Mouse (Mus musculus) liver, adult 2 months (tissue): ENCODE measurements around the gene Gm12184. TPM values are rescaled to one million over a fixed set of nuclear protein-coding genes. Genes with fewer than 3 reads are reported as not detected.
A peak's percentile ranks its signal among the peaks of the same experiment; 100 is the strongest.

Source experiments
- DNase-seq: peaks from one replicate; pipeline ENCODE4 v3.0.0-alpha.2; 2011; ENCODE audit warnings: low read depth, low spot score; ENCODE audit errors: extremely low read depth
- H3K27ac ChIP-seq: fragments of 200-500 bp; replicated peaks from 2 replicates; pipeline ENCODE4 v1.5.1; 2012; ENCODE audit warnings: low read depth, mild to moderate bottlenecking, control low read depth, inconsistent platforms, low read length; ENCODE audit not compliant: insufficient read depth
- H3K27me3 ChIP-seq: fragments of 200-500 bp; 2 replicates; pipeline ENCODE4 v1.6.1; 2012; ENCODE audit warnings: mild to moderate bottlenecking, moderate library complexity, low read length, inconsistent platforms; ENCODE audit not compliant: control insufficient read depth, insufficient read depth
- H3K36me3 ChIP-seq: fragments of 200-500 bp; 2 replicates; pipeline ENCODE4 v1.6.1; 2012; ENCODE audit warnings: low read length, inconsistent platforms; ENCODE audit not compliant: control insufficient read depth, insufficient read depth
- H3K4me1 ChIP-seq: fragments of 200-500 bp; 2 replicates; pipeline ENCODE4 v1.6.1; 2011; ENCODE audit warnings: low read length; ENCODE audit not compliant: control insufficient read depth, insufficient read depth
- H3K4me3 ChIP-seq: fragments of 200-500 bp; 2 replicates; pipeline ENCODE4 v1.5.1; 2011; ENCODE audit warnings: low read depth, mild to moderate bottlenecking, control low read depth, low read length, moderate library complexity; ENCODE audit not compliant: insufficient read depth
- H3K79me2 ChIP-seq: fragments of 200-500 bp; 2 replicates; pipeline ENCODE4 v1.6.1; 2012; ENCODE audit warnings: inconsistent platforms, mild to moderate bottlenecking, low read length, moderate library complexity; ENCODE audit not compliant: control insufficient read depth, insufficient read depth
- H3K9ac ChIP-seq: fragments of 200-500 bp; 2 replicates; pipeline ENCODE4 v1.6.1; 2012; ENCODE audit warnings: low read depth, mild to moderate bottlenecking, control low read depth, inconsistent platforms, low read length
- CTCF ChIP-seq: fragments of 200-500 bp; IDR thresholded peaks from 2 replicates; pipeline ENCODE4 v1.5.1; 2011; ENCODE audit warnings: low read depth, low read length, control low read depth
- POLR2A ChIP-seq: fragments of 200-500 bp; IDR thresholded peaks from 2 replicates; pipeline ENCODE4 v1.6.1; 2011; ENCODE audit warnings: low read length, control low read depth; ENCODE audit not compliant: insufficient read depth; ENCODE audit errors: extremely low read depth
- WGBS: fragments of 180-500 bp; shearing (Covaris S2); methylation state at CpG from one replicate; pipeline ENCODE4 v1.1.7; 2018; 5-methylcytosine and 5-hydroxymethylcytosine counted together
- polyA plus RNA-seq: library from polyadenylated mRNA; depleted of rRNA; stranded (reverse); fragments of >200 nt; gene quantifications from 2 replicates; pipeline ENCODE4 v1.2.3, GENCODE M21; 2012
- total RNA-seq: library from RNA; depleted of rRNA; stranded (reverse); fragments of >200 nt; gene quantifications from 2 replicates; pipeline ENCODE4 v1.2.3, GENCODE M21; 2014

Gm12184 gene
- total and polyA plus RNA-seq, 2 experiments = 1.5 to 5.5 TPM

- Histone ChIP-seq H3K4me1 (peaks cover 4% of the 10 kb centered on the region), H3K4me3 (no peak overlapping the region), H3K9ac (0 out of 2 replicates have a peak overlapping the region, but pooled peaks have one; percentile 8), H3K36me3 (peaks cover 2% of the 10 kb centered on the region; the same call in 1 of the 2 replicates), H3K79me2 (no peaks in the 10 kb centered on the region), H3K27me3 (no peaks in the 10 kb centered on the region), H3K27ac (no peak overlapping the region)
- peak; percentile 37 for DNase-seq
- WGBS = 44% methylated on average over 6 of the region's 6 CpGs
- no peak for TF ChIP-seq POLR2A
- TF ChIP-seq CTCF = no peak
Observed at GRCm38 (mm10) chr11:48844309-48844708, 17.9 kb upstream of the Gm12184 start.

- H3K27ac ChIP-seq = no peak overlapping the region
Observed at GRCm38 (mm10) chr11:48843202-48843601, 16.7 kb upstream of the Gm12184 start.

GRCm38 (mm10) chr11:48842378-48842792 is 15.9 kb upstream of the Gm12184 start:
- Histone ChIP-seq H3K79me2 (no peaks in the 10 kb centered on the region), H3K27ac (no peak overlapping the region), H3K27me3 (no peaks in the 10 kb centered on the region), H3K4me3 (no peak overlapping the region), H3K4me1 (peaks cover 11% of the 10 kb centered on the region), H3K9ac (no peak overlapping the region), H3K36me3 (no peaks in the 10 kb centered on the region)
- TF ChIP-seq CTCF (no peak), POLR2A (no peak)
- DNase-seq = no peak
- 89% methylated on average over 4 of the region's 4 CpGs for WGBS

More at GRCm38 (mm10) chr11:48843202-48843601, 16.7 kb upstream of the Gm12184 start:
- WGBS = 69% methylated on average over 11 of the region's 11 CpGs
- TF ChIP-seq POLR2A (no peak), CTCF (no peak)
- Histone ChIP-seq H3K79me2 (no peaks in the 10 kb centered on the region), H3K27me3 (no peaks in the 10 kb centered on the region), H3K4me1 (peaks cover 10% of the 10 kb centered on the region), H3K36me3 (peaks cover 2% of the 10 kb centered on the region; the same call in 1 of the 2 replicates), H3K4me3 (no peak overlapping the region), H3K9ac (no peak overlapping the region)
- DNase-seq = peak; percentile 31

DNA sequence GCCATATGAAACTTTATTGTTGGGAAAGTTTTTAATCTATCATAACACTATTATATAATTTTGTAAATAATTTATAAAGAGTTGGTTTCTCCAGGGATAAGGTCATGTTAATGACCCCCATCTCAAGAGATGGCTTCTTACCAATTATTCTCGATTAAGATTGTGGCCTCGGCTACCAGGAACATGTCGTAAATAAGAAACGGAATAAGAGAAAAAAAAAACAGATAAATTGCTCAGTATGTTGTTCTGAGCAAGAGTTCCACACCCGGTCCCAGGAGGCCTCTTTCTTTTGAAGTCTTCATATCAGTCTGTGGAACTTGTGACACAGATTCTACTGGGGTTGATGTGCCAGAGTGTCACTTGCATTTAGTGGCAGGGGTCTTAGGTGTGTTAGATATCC is 14.8 kb upstream of the Gm12184 start:
- Histone ChIP-seq H3K27me3 (no peaks in the 10 kb centered on the region), H3K4me3 (no peak overlapping the region), H3K9ac (no peak overlapping the region), H3K27ac (no peak overlapping the region), H3K4me1 (peaks cover 14% of the 10 kb centered on the region), H3K79me2 (no peaks in the 10 kb centered on the region), H3K36me3 (no peaks in the 10 kb centered on the region)
- TF ChIP-seq POLR2A = no peak
- no peak for TF ChIP-seq CTCF
- no peak for DNase-seq
- 29% methylated on average over 5 of the region's 5 CpGs for WGBS

DNA sequence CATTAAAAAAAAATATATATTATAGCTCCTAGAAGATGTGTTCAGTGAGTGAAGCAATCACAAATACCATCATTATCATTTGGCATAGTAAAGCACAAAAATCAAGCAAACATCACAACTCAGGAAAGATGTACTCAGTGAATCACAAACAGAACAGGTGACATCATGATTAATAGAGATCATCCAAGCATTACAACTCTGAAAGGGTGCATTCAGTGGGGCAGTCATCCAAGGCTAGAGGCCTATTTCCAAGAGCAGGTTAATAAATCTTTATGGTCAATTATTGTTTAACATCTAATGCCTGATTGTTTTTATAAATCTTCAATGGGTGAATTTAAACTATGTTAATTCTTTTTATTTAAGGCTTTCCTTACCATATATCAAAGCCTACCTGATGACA is 14.3 kb upstream of the Gm12184 start:
- no peak overlapping the region for H3K27ac ChIP-seq
- H3K4me1 ChIP-seq = peaks cover 16% of the 10 kb centered on the region
- no peak overlapping the region for H3K4me3 ChIP-seq
- TF ChIP-seq POLR2A (no peak), CTCF (no peak)
- no peaks in the 10 kb centered on the region for H3K79me2 ChIP-seq
- no peaks in the 10 kb centered on the region for H3K36me3 ChIP-seq
- no peak overlapping the region for H3K9ac ChIP-seq
- peak; percentile 58 for DNase-seq
- no peaks in the 10 kb centered on the region for H3K27me3 ChIP-seq

- no peak overlapping the region for H3K4me3 ChIP-seq
- TF ChIP-seq POLR2A = no peak
- TF ChIP-seq CTCF = no peak
- peaks cover 16% of the 10 kb centered on the region for H3K4me1 ChIP-seq
- H3K36me3 ChIP-seq = no peaks in the 10 kb centered on the region
- no peak overlapping the region for H3K27ac ChIP-seq
- no peak overlapping the region for H3K9ac ChIP-seq
- H3K27me3 ChIP-seq = no peaks in the 10 kb centered on the region
- no peak for DNase-seq
- 87% methylated on average over 10 of the region's 10 CpGs for WGBS
- no peaks in the 10 kb centered on the region for H3K79me2 ChIP-seq
Observed at GRCm38 (mm10) chr11:48838879-48839680, 12.6 kb upstream of the Gm12184 start.
